Mouse (Mus musculus) midbrain, embryonic 15.5 days (tissue): ENCODE measurements around the gene Cd44. TPM values are rescaled to one million over a fixed set of nuclear protein-coding genes. Genes with fewer than 3 reads are reported as not detected.

ENCODE experiments used
- ATAC-seq: fragments of 200-750 bp; cut with Nextera tagmentation; replicated peaks from 2 replicates; pipeline ENCODE4 v1.8.0; 2017; ENCODE audit warnings: moderate TSS enrichment
- H3K27ac ChIP-seq: fragments of 300-500 bp; sonication (generic); 2 replicates; pipeline ENCODE4 v1.5.1; 2015; ENCODE audit warnings: mild to moderate bottlenecking, inconsistent platforms
- H3K27me3 ChIP-seq: fragments of 300-500 bp; sonication (generic); replicated peaks from 2 replicates; pipeline ENCODE4 v1.6.1; 2015; ENCODE audit warnings: inconsistent platforms
- H3K36me3 ChIP-seq: fragments of 300-500 bp; sonication (generic); replicated peaks from 2 replicates; pipeline ENCODE4 v1.6.1; 2015; ENCODE audit warnings: inconsistent platforms
- H3K4me1 ChIP-seq: fragments of 300-500 bp; sonication (generic); 2 replicates; pipeline ENCODE4 v1.6.1; 2015; ENCODE audit warnings: inconsistent platforms
- H3K4me2 ChIP-seq: fragments of 300-500 bp; sonication (generic); 2 replicates; pipeline ENCODE4 v1.6.1; 2015; ENCODE audit warnings: inconsistent platforms, mild to moderate bottlenecking, moderate library complexity
- H3K4me3 ChIP-seq: fragments of 300-500 bp; sonication (generic); 2 replicates; pipeline ENCODE4 v1.5.1; 2015; ENCODE audit warnings: mild to moderate bottlenecking, inconsistent platforms
- H3K9ac ChIP-seq: fragments of 300-500 bp; sonication (generic); 2 replicates; pipeline ENCODE4 v1.6.1; 2015; ENCODE audit warnings: mild to moderate bottlenecking, inconsistent platforms
- H3K9me3 ChIP-seq: fragments of 300-500 bp; sonication (generic); 2 replicates; pipeline ENCODE4 v1.6.1; 2016; ENCODE audit warnings: inconsistent platforms
- WGBS: fragments of 180-500 bp; shearing (Covaris S2); methylation state at CpG from one replicate; pipeline ENCODE4 v1.1.7; 2015; ENCODE audit warnings: mixed read lengths; 5-methylcytosine and 5-hydroxymethylcytosine counted together
- polyA plus RNA-seq: library from polyadenylated mRNA; unstranded; fragments of >200 nt; fragmentation: Nextera tagmentation; extraction: Ambion mirVana; gene quantifications from 2 replicates; pipeline ENCODE4 v1.2.1, GENCODE M21; 2015

The Cd44 gene
- polyA plus RNA-seq, 1 experiment from 2014 or later, result 2.3 TPM

GRCm38 (mm10) chr2:102764602-102765374, 136.7 kb downstream of the Cd44 start:
- H3K27ac ChIP-seq, result no peak overlapping the region
- 90% methylated on average over 8 of the region's 8 CpGs for WGBS
- H3K4me2 ChIP-seq, result no peak overlapping the region
- H3K9ac ChIP-seq, result no peak overlapping the region
- H3K4me3 ChIP-seq, result no peak overlapping the region
- H3K27me3 ChIP-seq, result no peaks in the 10 kb centered on the region
- no peaks in the 10 kb centered on the region for H3K4me1 ChIP-seq
- ATAC-seq, result no peak
- H3K36me3 ChIP-seq, result peaks cover 8% of the 10 kb centered on the region; the same call in 1 of the 2 replicates
- H3K9me3 ChIP-seq, result no peaks in the 10 kb centered on the region

DNA sequence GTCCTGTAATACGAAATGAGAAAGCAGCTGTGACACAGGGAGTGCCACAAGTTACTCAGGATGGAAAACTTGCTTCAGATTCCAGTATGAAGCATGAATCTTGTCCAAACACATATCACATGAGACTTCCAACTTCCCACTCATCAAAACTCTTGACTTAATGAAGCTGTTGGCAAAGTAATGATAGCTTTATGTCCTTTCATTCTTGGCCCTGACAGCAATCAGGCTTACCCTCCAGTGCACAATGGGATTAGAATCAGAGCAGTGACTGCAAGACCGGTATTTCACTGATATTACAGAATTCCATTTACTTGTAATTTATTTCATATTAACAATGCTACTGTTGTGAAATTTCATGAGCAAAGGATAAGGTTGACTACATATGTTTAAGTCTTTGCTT, 137.5 kb downstream of the Cd44 start:
- H3K4me2 ChIP-seq, result no peak overlapping the region
- ATAC-seq, result no peak
- H3K9me3 ChIP-seq, result no peaks in the 10 kb centered on the region
- H3K27ac ChIP-seq, result no peak overlapping the region
- WGBS, result 76% methylated on average over 2 of the region's 2 CpGs
- no peaks in the 10 kb centered on the region for H3K4me1 ChIP-seq
- peaks cover 4% of the 10 kb centered on the region; the same call in 1 of the 2 replicates for H3K36me3 ChIP-seq
- no peak overlapping the region for H3K9ac ChIP-seq
- H3K27me3 ChIP-seq, result no peaks in the 10 kb centered on the region
- H3K4me3 ChIP-seq, result no peak overlapping the region

DNA sequence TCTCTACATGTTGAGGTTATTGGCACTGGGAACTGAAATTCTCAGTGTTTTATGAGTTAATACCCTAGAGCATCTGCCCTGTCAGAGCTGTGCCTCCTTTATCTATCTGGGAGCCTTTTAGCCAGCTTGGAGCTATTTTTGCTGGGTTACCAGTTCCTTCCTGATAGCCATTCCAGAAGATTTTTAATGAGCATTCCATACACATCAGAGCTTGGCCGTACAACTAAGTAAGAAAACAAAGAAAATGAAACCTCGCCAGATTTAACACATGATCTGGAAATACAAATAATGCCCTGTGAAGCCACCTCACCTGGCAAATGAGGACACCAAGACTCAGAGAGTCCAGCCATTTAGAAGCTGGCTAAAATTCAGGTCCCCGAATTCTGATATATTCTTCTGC, 138.3 kb downstream of the Cd44 start:
- Histone ChIP-seq H3K9me3 (no peaks in the 10 kb centered on the region), H3K9ac (no peak overlapping the region), H3K27ac (no peak overlapping the region), H3K36me3 (peaks cover 4% of the 10 kb centered on the region; the same call in 1 of the 2 replicates), H3K4me1 (no peaks in the 10 kb centered on the region), H3K27me3 (no peaks in the 10 kb centered on the region), H3K4me3 (no peak overlapping the region), H3K4me2 (no peak overlapping the region)
- ATAC-seq, result no peak
- WGBS, result 83% methylated on average over 3 of the region's 3 CpGs

Other genes with a start within 250 kb of the Cd44 start
- 17.1 and 18.9 TPM in 2 replicates for gene Slc1a2, start 243.0 kb downstream of the Cd44 start, polyA plus RNA-seq
- 63.8 and 66.2 TPM in 2 replicates for gene Pdhx, start 171.8 kb upstream of the Cd44 start, polyA plus RNA-seq
- gene Apip, start 172.0 kb upstream of the Cd44 start, polyA plus RNA-seq, result 46.2 and 47.7 TPM in 2 replicates